Mouse (Mus musculus): ENCODE measurements around the gene Tshz2. TPM values are rescaled to one million over a fixed set of nuclear protein-coding genes. Genes with fewer than 3 reads are reported as not detected.

Tshz2 gene
- polyA plus RNA-seq, 1 experiment from 2014 or later: 1.2 TPM

- H3K4me3 ChIP-seq: no peak overlapping the region
- H3K27me3 ChIP-seq (ENCODE audit: low read depth, poor library complexity, severe bottlenecking): no peaks in the 10 kb centered on the region
- WGBS: 59% methylated on average over 15 of the region's 15 CpGs
- H3K9me3 ChIP-seq (replicated peaks): no peaks in the 10 kb centered on the region
- no peaks in the 10 kb centered on the region for H3K36me3 ChIP-seq
- H3K4me1 ChIP-seq: no peaks in the 10 kb centered on the region
- DNase-seq (ENCODE audit: low spot score): no peak
- no peak overlapping the region for H3K27ac ChIP-seq (replicated peaks)
Observed at GRCm38 (mm10) chr2:170078442-170079017, 445.7 kb downstream of the Tshz2 start.

GRCm38 (mm10) chr2:170091563-170092443, 459.0 kb downstream of the Tshz2 start:
- WGBS: 88% methylated on average over 10 of the region's 10 CpGs
- DNase-seq (ENCODE audit: low spot score): no peak
- no peaks in the 10 kb centered on the region for H3K27me3 ChIP-seq (ENCODE audit: low read depth, poor library complexity, severe bottlenecking)

GRCm38 (mm10) chr2:170094220-170094619, 461.4 kb downstream of the Tshz2 start:
- Histone ChIP-seq H3K4me3 (no peak overlapping the region), H3K4me1 (no peaks in the 10 kb centered on the region), H3K36me3 (no peaks in the 10 kb centered on the region), H3K9me3 (replicated peaks) (no peaks in the 10 kb centered on the region), H3K27me3 (ENCODE audit: low read depth, poor library complexity, severe bottlenecking) (no peaks in the 10 kb centered on the region), H3K27ac (replicated peaks) (no peak overlapping the region)
- 92% methylated on average over 17 of the region's 17 CpGs for WGBS
- no peak for DNase-seq (ENCODE audit: low spot score)

More at GRCm38 (mm10) chr2:170091563-170092443, 459.0 kb downstream of the Tshz2 start:
- Histone ChIP-seq H3K9me3 (replicated peaks) (no peaks in the 10 kb centered on the region), H3K36me3 (no peaks in the 10 kb centered on the region), H3K4me3 (no peak overlapping the region), H3K27ac (replicated peaks) (no peak overlapping the region), H3K4me1 (peaks cover 6% of the 10 kb centered on the region)

- no peaks in the 10 kb centered on the region for H3K9me3 ChIP-seq (replicated peaks)
- no peak overlapping the region for H3K4me3 ChIP-seq
- no peak overlapping the region for H3K27ac ChIP-seq (replicated peaks)
- 92% methylated on average over 9 of the region's 9 CpGs for WGBS
- H3K4me1 ChIP-seq: no peaks in the 10 kb centered on the region
- no peaks in the 10 kb centered on the region for H3K36me3 ChIP-seq
- DNase-seq (ENCODE audit: low spot score): no peak
- H3K27me3 ChIP-seq (ENCODE audit: low read depth, poor library complexity, severe bottlenecking): no peaks in the 10 kb centered on the region
Observed at GRCm38 (mm10) chr2:170094871-170095270, 462.1 kb downstream of the Tshz2 start.

- H3K27me3 ChIP-seq (ENCODE audit: low read depth, poor library complexity, severe bottlenecking): no peaks in the 10 kb centered on the region
- peak overlapping the region; percentile 46; the same call in 1 of the 2 replicates for H3K27ac ChIP-seq (replicated peaks)
- no peak overlapping the region for H3K4me3 ChIP-seq
- peaks cover under 1% of the 10 kb centered on the region; the same call in 1 of the 2 replicates for H3K36me3 ChIP-seq
- no peaks in the 10 kb centered on the region for H3K9me3 ChIP-seq (replicated peaks)
- peak; percentile 92 for DNase-seq (ENCODE audit: low spot score)
- 5% methylated on average over 12 of the region's 12 CpGs for WGBS
- H3K4me1 ChIP-seq: no peaks in the 10 kb centered on the region
Observed at GRCm38 (mm10) chr2:170101132-170101531, 468.3 kb downstream of the Tshz2 start.

GRCm38 (mm10) chr2:170101932-170102331, 469.1 kb downstream of the Tshz2 start:
- Histone ChIP-seq H3K27ac (replicated peaks) (no peak overlapping the region), H3K27me3 (ENCODE audit: low read depth, poor library complexity, severe bottlenecking) (no peaks in the 10 kb centered on the region), H3K4me3 (no peak overlapping the region), H3K4me1 (no peaks in the 10 kb centered on the region), H3K36me3 (peaks cover 9% of the 10 kb centered on the region), H3K9me3 (replicated peaks) (no peaks in the 10 kb centered on the region)
- DNase-seq (ENCODE audit: low spot score): no peak
- 76% methylated on average over 7 of the region's 7 CpGs for WGBS

- DNase-seq (ENCODE audit: low spot score): no peak
- WGBS: 81% methylated on average over 5 of the region's 5 CpGs
- no peaks in the 10 kb centered on the region for H3K4me1 ChIP-seq
- no peak overlapping the region for H3K27ac ChIP-seq (replicated peaks)
- no peaks in the 10 kb centered on the region for H3K9me3 ChIP-seq (replicated peaks)
- H3K4me3 ChIP-seq: no peak overlapping the region
- peaks cover 22% of the 10 kb centered on the region for H3K36me3 ChIP-seq
- H3K27me3 ChIP-seq (ENCODE audit: low read depth, poor library complexity, severe bottlenecking): no peaks in the 10 kb centered on the region
Observed at GRCm38 (mm10) chr2:170103341-170103740, 470.5 kb downstream of the Tshz2 start.

- Histone ChIP-seq H3K4me3 (no peak overlapping the region), H3K27ac (replicated peaks) (no peak overlapping the region), H3K9me3 (replicated peaks) (no peaks in the 10 kb centered on the region), H3K4me1 (no peaks in the 10 kb centered on the region), H3K36me3 (peaks cover 24% of the 10 kb centered on the region), H3K27me3 (ENCODE audit: low read depth, poor library complexity, severe bottlenecking) (no peaks in the 10 kb centered on the region)
- peak; percentile 50 for DNase-seq (ENCODE audit: low spot score)
- 58% methylated on average over 9 of the region's 9 CpGs for WGBS
Observed at GRCm38 (mm10) chr2:170103852-170104251, 471.0 kb downstream of the Tshz2 start.

GRCm38 (mm10) chr2:170104396-170104795, 471.6 kb downstream of the Tshz2 start:
- H3K27me3 ChIP-seq (ENCODE audit: low read depth, poor library complexity, severe bottlenecking): no peaks in the 10 kb centered on the region
- no peaks in the 10 kb centered on the region for H3K9me3 ChIP-seq (replicated peaks)
- no peak for DNase-seq (ENCODE audit: low spot score)
- H3K36me3 ChIP-seq: peaks cover 29% of the 10 kb centered on the region
- peaks cover 4% of the 10 kb centered on the region for H3K4me1 ChIP-seq
- H3K4me3 ChIP-seq: no peak overlapping the region
- WGBS: 88% methylated on average over 6 of the region's 6 CpGs
- H3K27ac ChIP-seq (replicated peaks): no peak overlapping the region

- Histone ChIP-seq H3K4me1 (peaks cover 12% of the 10 kb centered on the region), H3K27ac (replicated peaks) (no peak overlapping the region), H3K4me3 (no peak overlapping the region), H3K36me3 (peaks cover 45% of the 10 kb centered on the region), H3K9me3 (replicated peaks) (no peaks in the 10 kb centered on the region), H3K27me3 (ENCODE audit: low read depth, poor library complexity, severe bottlenecking) (no peaks in the 10 kb centered on the region)
- WGBS: 90% methylated on average over 9 of the region's 9 CpGs
- DNase-seq (ENCODE audit: low spot score): no peak
Observed at GRCm38 (mm10) chr2:170106000-170106399, 473.2 kb downstream of the Tshz2 start.

- no peaks in the 10 kb centered on the region for H3K27me3 ChIP-seq (ENCODE audit: low read depth, poor library complexity, severe bottlenecking)
- WGBS: 92% methylated on average over 3 of the region's 3 CpGs
- no peak overlapping the region for H3K4me3 ChIP-seq
- H3K36me3 ChIP-seq: peaks cover 63% of the 10 kb centered on the region
- no peak for DNase-seq (ENCODE audit: low spot score)
- peaks cover 12% of the 10 kb centered on the region for H3K4me1 ChIP-seq
- no peak overlapping the region for H3K27ac ChIP-seq (replicated peaks)
- H3K9me3 ChIP-seq (replicated peaks): no peaks in the 10 kb centered on the region
Observed at GRCm38 (mm10) chr2:170107791-170108190, 475.0 kb downstream of the Tshz2 start.

GRCm38 (mm10) chr2:170109528-170109927, 476.7 kb downstream of the Tshz2 start:
- WGBS: 47% methylated on average over 5 of the region's 5 CpGs
- H3K4me3 ChIP-seq: no peak overlapping the region
- H3K4me1 ChIP-seq: peaks cover 14% of the 10 kb centered on the region
- peak overlapping the region; percentile 43 for H3K27ac ChIP-seq (replicated peaks)
- H3K9me3 ChIP-seq (replicated peaks): no peaks in the 10 kb centered on the region
- H3K36me3 ChIP-seq: peaks cover 80% of the 10 kb centered on the region
- no peaks in the 10 kb centered on the region for H3K27me3 ChIP-seq (ENCODE audit: low read depth, poor library complexity, severe bottlenecking)
- no peak for DNase-seq (ENCODE audit: low spot score)

- no peak overlapping the region for H3K4me3 ChIP-seq
- no peaks in the 10 kb centered on the region for H3K9me3 ChIP-seq (replicated peaks)
- H3K4me1 ChIP-seq: peaks cover 14% of the 10 kb centered on the region
- H3K36me3 ChIP-seq: peaks cover 88% of the 10 kb centered on the region
- H3K27ac ChIP-seq (replicated peaks): no peak overlapping the region
- H3K27me3 ChIP-seq (ENCODE audit: low read depth, poor library complexity, severe bottlenecking): no peaks in the 10 kb centered on the region
- no peak for DNase-seq (ENCODE audit: low spot score)
- WGBS: 91% methylated on average over 8 of the region's 8 CpGs
Observed at GRCm38 (mm10) chr2:170110306-170110705, 477.5 kb downstream of the Tshz2 start.
